Mouse (Mus musculus): ENCODE data around the gene Jagn1.

The Jagn1 gene

DNA sequence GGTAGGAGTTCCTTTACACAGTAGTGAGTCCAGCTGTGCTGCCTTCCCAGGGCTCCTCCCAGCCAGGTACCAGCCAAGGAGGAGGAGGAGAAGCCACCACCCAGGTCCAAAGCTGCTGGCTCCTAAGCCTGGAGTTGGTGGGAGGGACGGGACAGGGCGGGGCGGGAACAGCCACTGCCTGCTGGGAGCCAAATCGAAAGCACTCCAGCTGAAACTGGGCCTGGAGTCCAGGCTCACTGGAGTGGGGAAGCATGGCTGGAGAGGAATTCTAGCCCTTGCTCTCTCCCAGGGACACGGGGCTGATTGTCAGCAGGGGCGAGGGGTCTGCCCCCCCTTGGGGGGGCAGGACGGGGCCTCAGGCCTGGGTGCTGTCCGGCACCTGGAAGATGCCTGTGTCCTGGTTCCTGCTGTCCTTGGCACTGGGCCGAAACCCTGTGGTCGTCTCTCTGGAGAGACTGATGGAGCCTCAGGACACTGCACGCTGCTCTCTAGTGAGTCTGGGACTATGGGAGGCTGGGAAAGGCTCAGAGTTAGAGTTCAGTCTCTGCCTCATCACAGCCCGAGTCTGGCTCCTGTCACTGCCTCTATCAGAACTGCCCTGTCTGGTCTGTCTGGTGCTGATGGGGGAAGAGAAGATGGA is 29.0 kb downstream of the Jagn1 start, which contains the start of gene Il17rc:
Il17rc (plus strand) TSS at position 131 of the 640 bp plus-strand sequence.
- peaks cover 58% of the 10 kb centered on the region for H3K27me3 ChIP-seq (ENCODE audit: insufficient read depth, low read length)
- TF ChIP-seq POU5F1 (IDR thresholded peaks at IDR 0.05; ENCODE audit: borderline replicate concordance, low read length) (no peak), CTCF (conservative IDR thresholded peaks at IDR 0.05; ENCODE audit: low read length) (no peak), NANOG (IDR thresholded peaks at IDR 0.05; ENCODE audit: borderline replicate concordance, low read length) (no peak)

DNA sequence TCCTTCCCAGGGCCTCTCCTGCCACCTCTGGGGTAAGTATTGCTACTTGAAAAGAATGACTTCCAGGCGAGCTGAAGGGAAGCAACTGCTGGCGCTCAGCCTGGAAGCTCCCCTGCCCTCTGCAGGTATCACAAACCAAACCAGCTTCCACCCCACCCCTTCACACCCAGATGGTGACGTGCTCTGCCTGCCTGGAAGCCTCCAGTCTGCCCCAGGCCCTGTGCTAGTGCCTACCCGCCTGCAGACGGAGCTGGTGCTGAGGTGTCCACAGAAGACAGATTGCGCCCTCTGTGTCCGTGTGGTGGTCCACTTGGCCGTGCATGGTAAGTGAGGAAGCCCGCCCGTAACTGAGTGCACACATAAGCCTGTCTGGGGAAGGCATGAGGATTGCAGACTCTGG is 29.7 kb downstream of the Jagn1 start:
- peak overlapping the region; percentile 66 for H3K4me3 ChIP-seq (replicated peaks; ENCODE audit: low read length)
- no peaks in the 10 kb centered on the region for H3K36me3 ChIP-seq (ENCODE audit: insufficient read depth, low read length)
- H3K27me3 ChIP-seq (ENCODE audit: insufficient read depth, low read length), result peaks cover 58% of the 10 kb centered on the region
- no peaks in the 10 kb centered on the region for H3K9me3 ChIP-seq (ENCODE audit: low read length)
- TF ChIP-seq NANOG (IDR thresholded peaks at IDR 0.05; ENCODE audit: borderline replicate concordance, low read length) (no peak), POU5F1 (IDR thresholded peaks at IDR 0.05; ENCODE audit: borderline replicate concordance, low read length) (no peak), CTCF (conservative IDR thresholded peaks at IDR 0.05; ENCODE audit: low read length) (no peak)
- peaks cover 45% of the 10 kb centered on the region for H3K4me1 ChIP-seq (replicated peaks; ENCODE audit: low read depth, low read length)

More for the DNA sequence above, 29.0 kb downstream of the Jagn1 start, which contains the start of gene Il17rc:
- Histone ChIP-seq H3K9me3 (ENCODE audit: low read length) (no peaks in the 10 kb centered on the region), H3K4me3 (replicated peaks; ENCODE audit: low read length) (peak within 1 kb of the TSS; percentile 66), H3K36me3 (ENCODE audit: insufficient read depth, low read length) (no peaks in the 10 kb centered on the region), H3K4me1 (replicated peaks; ENCODE audit: low read depth, low read length) (peaks cover 45% of the 10 kb centered on the region)

DNA sequence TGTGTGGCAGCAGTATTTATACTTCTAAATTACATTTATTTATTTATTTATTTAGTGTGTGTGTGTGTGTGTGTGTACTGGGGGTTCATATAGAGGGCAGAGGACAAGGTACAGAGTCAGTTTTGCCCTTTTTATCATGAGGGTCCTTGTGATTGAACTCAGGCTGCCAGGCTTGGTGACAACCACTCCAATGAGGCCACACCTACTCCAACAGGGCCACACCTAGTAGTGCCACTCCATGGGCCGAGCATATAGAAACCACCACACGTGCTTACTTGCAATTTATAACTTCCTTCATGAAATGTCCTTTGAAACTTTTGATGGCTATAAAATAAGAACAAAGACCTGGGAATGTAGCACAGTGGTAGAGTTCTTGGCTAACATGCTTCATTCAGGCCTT is 30.9 kb downstream of the Jagn1 start:
- H3K27me3 ChIP-seq (ENCODE audit: insufficient read depth, low read length), result peaks cover 56% of the 10 kb centered on the region
- no peaks in the 10 kb centered on the region for H3K9me3 ChIP-seq (ENCODE audit: low read length)
- TF ChIP-seq POU5F1 (IDR thresholded peaks at IDR 0.05; ENCODE audit: borderline replicate concordance, low read length) (no peak), NANOG (IDR thresholded peaks at IDR 0.05; ENCODE audit: borderline replicate concordance, low read length) (no peak), CTCF (conservative IDR thresholded peaks at IDR 0.05; ENCODE audit: low read length) (no peak)
- no peak overlapping the region for H3K4me3 ChIP-seq (replicated peaks; ENCODE audit: low read length)
- peaks cover 46% of the 10 kb centered on the region for H3K4me1 ChIP-seq (replicated peaks; ENCODE audit: low read depth, low read length)
- no peaks in the 10 kb centered on the region for H3K36me3 ChIP-seq (ENCODE audit: insufficient read depth, low read length)

DNA sequence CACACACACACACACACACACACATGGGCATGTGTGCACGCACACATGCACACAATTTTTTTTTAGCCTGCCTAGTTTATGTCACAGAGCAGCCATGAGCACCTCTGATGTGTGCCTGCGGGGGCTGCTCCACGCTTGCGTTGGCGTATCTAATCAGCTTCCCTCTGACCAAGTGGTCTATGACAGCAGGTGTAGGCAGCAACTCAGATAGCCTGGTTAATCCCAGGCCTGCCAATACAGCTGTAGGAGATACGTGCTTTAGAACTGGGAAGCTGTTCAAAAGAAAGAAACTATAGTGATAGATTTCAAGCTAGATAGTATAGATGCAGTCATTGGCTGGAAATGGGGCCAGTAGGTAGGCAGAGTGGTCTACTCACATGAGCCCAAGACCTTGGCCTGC is 31.3 kb downstream of the Jagn1 start:
- no peak for TF ChIP-seq CTCF (conservative IDR thresholded peaks at IDR 0.05; ENCODE audit: low read length)
- no peak for TF ChIP-seq POU5F1 (IDR thresholded peaks at IDR 0.05; ENCODE audit: borderline replicate concordance, low read length)
- TF ChIP-seq NANOG (IDR thresholded peaks at IDR 0.05; ENCODE audit: borderline replicate concordance, low read length), result no peak
- Histone ChIP-seq H3K4me1 (replicated peaks; ENCODE audit: low read depth, low read length) (peaks cover 49% of the 10 kb centered on the region), H3K4me3 (replicated peaks; ENCODE audit: low read length) (no peak overlapping the region), H3K36me3 (ENCODE audit: insufficient read depth, low read length) (no peaks in the 10 kb centered on the region), H3K27me3 (ENCODE audit: insufficient read depth, low read length) (peaks cover 54% of the 10 kb centered on the region), H3K9me3 (ENCODE audit: low read length) (no peaks in the 10 kb centered on the region)

DNA sequence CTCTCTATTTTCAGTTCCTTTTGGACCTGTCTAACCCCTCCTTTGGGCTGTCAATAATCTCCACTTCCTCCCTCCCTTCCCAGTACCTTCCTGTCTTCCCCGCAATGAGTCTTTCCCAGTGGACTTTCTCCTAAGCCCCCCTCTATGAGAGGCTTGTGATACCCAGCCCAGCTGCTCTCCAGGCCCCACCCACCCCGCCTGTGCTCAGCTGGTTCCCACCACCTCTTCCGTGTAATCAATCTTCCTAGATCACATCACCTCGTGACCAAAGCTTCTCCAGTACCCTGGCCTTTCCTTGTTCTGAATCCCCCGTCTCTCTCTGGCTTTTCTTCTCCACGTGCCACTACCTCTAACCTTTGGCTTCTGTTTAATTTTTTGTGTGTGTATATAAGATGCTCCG is 35.0 kb downstream of the Jagn1 start:
- Histone ChIP-seq H3K27me3 (ENCODE audit: insufficient read depth, low read length) (peaks cover 51% of the 10 kb centered on the region), H3K4me1 (replicated peaks; ENCODE audit: low read depth, low read length) (peaks cover 48% of the 10 kb centered on the region), H3K36me3 (ENCODE audit: insufficient read depth, low read length) (no peaks in the 10 kb centered on the region), H3K9me3 (ENCODE audit: low read length) (no peaks in the 10 kb centered on the region), H3K4me3 (replicated peaks; ENCODE audit: low read length) (no peak overlapping the region)
- TF ChIP-seq NANOG (IDR thresholded peaks at IDR 0.05; ENCODE audit: borderline replicate concordance, low read length), result no peak
- TF ChIP-seq CTCF (conservative IDR thresholded peaks at IDR 0.05; ENCODE audit: low read length), result no peak
- no peak for TF ChIP-seq POU5F1 (IDR thresholded peaks at IDR 0.05; ENCODE audit: borderline replicate concordance, low read length)

DNA sequence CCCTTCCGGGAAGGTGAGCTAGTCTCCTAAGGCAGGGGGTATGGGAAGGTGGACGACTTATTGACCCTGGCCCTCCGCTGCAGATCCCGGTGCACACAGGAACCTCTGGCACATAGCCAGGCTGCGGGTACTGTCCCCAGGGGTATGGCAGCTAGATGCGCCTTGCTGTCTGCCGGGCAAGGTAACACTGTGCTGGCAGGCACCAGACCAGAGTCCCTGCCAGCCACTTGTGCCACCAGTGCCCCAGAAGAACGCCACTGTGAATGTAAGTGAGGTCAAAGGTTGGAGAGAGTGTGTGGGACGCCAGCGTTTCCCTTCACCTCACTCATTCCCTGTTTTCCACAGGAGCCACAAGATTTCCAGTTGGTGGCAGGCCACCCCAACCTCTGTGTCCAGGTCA is 36.5 kb downstream of the Jagn1 start:
- Histone ChIP-seq H3K27me3 (ENCODE audit: insufficient read depth, low read length) (peaks cover 43% of the 10 kb centered on the region), H3K4me1 (replicated peaks; ENCODE audit: low read depth, low read length) (peaks cover 47% of the 10 kb centered on the region), H3K9me3 (ENCODE audit: low read length) (peaks cover 2% of the 10 kb centered on the region; the same call in 1 of the 2 replicates), H3K4me3 (replicated peaks; ENCODE audit: low read length) (no peak overlapping the region), H3K36me3 (ENCODE audit: insufficient read depth, low read length) (no peaks in the 10 kb centered on the region)
- TF ChIP-seq POU5F1 (IDR thresholded peaks at IDR 0.05; ENCODE audit: borderline replicate concordance, low read length), result no peak
- TF ChIP-seq CTCF (conservative IDR thresholded peaks at IDR 0.05; ENCODE audit: low read length), result no peak
- TF ChIP-seq NANOG (IDR thresholded peaks at IDR 0.05; ENCODE audit: borderline replicate concordance, low read length), result no peak

DNA sequence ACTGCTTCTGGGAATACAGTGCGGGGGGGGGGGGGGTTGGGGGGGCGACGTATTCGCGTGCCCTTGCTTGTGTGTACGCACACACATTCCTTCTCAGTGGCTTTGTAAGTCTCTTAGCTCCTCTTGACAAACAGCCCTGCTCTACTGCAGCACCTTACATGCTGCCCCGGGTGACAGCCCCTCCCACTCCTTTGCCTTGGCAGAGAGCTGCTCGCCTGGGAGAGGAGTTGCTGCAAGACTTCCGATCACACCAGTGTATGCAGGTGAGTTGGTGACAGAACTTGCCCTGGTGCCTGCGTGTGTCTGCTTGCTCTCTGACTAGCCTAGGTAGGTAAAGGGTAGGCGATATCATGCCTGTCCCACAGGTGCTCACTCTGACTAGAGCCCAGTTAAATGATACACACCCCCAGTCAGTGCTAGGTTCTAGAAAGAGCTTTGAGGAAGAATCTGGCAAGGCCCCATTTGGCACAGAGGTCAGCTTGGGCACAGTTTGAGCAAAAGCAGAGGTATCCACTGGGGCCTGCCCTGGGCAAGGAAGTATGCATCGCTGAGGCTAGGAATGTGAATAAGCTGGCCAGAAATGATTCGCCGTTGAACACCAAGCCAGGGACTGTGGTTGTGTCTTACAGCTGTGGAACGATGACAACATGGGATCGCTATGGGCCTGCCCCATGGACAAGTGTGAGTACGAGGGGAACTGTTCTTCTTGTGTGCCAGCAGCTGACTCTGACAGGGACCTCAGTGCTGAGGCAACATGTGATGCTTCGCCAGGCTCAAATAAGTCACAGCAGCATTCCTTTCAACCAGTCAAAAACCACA is 38.4 kb downstream of the Jagn1 start:
- peaks cover 37% of the 10 kb centered on the region for H3K27me3 ChIP-seq (ENCODE audit: insufficient read depth, low read length)
- peaks cover 10% of the 10 kb centered on the region; the same call in 1 of the 2 replicates for H3K9me3 ChIP-seq (ENCODE audit: low read length)
- TF ChIP-seq POU5F1 (IDR thresholded peaks at IDR 0.05; ENCODE audit: borderline replicate concordance, low read length) (no peak), NANOG (IDR thresholded peaks at IDR 0.05; ENCODE audit: borderline replicate concordance, low read length) (no peak), CTCF (conservative IDR thresholded peaks at IDR 0.05; ENCODE audit: low read length) (no peak)
- peaks cover 62% of the 10 kb centered on the region for H3K4me1 ChIP-seq (replicated peaks; ENCODE audit: low read depth, low read length)
- no peak overlapping the region for H3K4me3 ChIP-seq (replicated peaks; ENCODE audit: low read length)
- H3K36me3 ChIP-seq (ENCODE audit: insufficient read depth, low read length), result peaks cover 11% of the 10 kb centered on the region; the same call in 1 of the 2 replicates

DNA sequence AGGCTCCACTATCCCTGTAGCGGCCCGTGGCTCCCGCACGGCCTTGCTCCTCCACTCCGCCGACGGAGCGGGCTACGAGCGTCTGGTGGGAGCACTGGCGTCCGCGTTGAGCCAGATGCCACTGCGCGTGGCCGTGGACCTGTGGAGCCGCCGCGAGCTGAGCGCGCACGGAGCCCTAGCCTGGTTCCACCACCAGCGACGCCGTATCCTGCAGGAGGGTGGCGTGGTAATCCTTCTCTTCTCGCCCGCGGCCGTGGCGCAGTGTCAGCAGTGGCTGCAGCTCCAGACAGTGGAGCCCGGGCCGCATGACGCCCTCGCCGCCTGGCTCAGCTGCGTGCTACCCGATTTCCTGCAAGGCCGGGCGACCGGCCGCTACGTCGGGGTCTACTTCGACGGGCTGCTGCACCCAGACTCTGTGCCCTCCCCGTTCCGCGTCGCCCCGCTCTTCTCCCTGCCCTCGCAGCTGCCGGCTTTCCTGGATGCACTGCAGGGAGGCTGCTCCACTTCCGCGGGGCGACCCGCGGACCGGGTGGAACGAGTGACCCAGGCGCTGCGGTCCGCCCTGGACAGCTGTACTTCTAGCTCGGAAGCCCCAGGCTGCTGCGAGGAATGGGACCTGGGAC is 40.2 kb downstream of the Jagn1 start:
- Histone ChIP-seq H3K9me3 (ENCODE audit: low read length) (peaks cover 10% of the 10 kb centered on the region; the same call in 1 of the 2 replicates), H3K4me1 (replicated peaks; ENCODE audit: low read depth, low read length) (peaks cover 79% of the 10 kb centered on the region), H3K27me3 (ENCODE audit: insufficient read depth, low read length) (peaks cover 32% of the 10 kb centered on the region), H3K36me3 (ENCODE audit: insufficient read depth, low read length) (peaks cover 13% of the 10 kb centered on the region; the same call in 1 of the 2 replicates), H3K4me3 (replicated peaks; ENCODE audit: low read length) (peak overlapping the region; percentile 89)
- TF ChIP-seq NANOG (IDR thresholded peaks at IDR 0.05; ENCODE audit: borderline replicate concordance, low read length), result no peak
